Mouse (Mus musculus) thymus, adult 18-20 months (tissue): ENCODE measurements around the gene Pdk2.

Source experiments
- DNase-seq, 2 experiments: peaks; one replicate each; pipeline ENCODE4 v3.0.0; 2022; ENCODE audit warnings: mixed read lengths in 2 of 2

Gene Pdk2

GRCm38 (mm10) chr11:95041139-95041609 lies at the start of gene Pdk2:
Gene Pdk2 (minus strand): TSS chr11:95041354.
- DNase-seq: peak; percentile 91 to 95

- no peak for DNase-seq
These were observed 48.0 kb upstream of the Pdk2 start for GRCm38 (mm10) chr11:95088857-95089779.

DNA sequence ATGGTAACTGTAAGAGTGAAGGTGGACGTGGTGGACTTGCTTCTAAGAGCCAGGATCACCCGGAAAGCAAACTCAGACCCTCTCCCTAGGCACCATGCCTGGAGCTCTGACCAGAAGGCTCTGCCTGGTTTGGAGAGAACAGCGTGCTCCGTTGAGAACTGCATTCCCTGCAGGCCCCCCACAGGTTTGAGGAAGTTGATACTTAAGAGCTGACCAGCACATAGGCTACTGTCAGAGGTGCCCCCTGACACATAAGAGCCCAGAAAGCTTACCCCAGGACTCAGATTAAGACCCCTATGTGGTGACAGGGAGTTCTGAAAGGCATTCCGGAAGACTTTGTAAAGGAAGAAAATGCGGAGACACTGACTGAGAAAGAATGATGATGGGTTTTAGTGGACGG lies 47.1 kb upstream of the Pdk2 start:
- no peak for DNase-seq

GRCm38 (mm10) chr11:95087301-95088228 lies 46.4 kb upstream of the Pdk2 start:
- DNase-seq: no peak

DNA sequence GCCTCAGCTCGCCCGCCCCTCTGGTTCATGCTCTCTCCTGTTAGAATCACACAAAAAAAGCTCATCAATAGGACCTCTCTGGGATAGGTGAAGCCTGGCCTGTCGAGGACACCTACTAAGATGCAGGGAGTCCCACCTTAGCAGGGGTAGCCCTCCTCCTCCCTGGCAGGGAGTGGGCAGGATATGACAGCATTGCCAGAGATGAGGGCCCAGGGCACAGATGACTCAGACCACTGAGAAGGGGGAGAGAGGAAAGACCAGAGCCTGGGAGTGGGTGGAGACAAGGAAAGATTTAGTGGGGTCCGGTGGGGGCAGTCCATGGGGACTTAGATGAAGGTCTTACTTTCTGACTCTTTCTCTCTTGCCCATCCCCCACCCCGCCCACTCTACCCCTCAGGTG lies 45.1 kb upstream of the Pdk2 start:
- no peak for DNase-seq

DNA sequence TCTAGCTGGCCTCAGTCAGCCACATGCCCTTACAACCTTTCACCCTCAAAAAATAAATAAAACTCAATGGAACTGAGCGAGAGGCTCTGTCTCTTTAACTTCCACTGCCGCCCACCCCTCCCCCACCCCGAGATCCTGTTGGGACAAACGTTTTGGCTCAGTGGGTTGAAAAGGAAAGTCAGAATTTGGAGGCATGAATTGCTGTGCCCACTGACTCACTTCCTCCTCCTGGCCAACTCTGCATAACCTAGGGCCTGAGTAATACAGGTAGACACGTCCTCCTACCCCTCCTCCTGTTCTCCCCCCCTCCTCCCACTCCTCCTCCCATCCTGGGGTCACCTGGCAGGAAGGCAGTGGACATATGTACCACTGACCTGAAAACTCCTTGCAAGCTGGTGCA lies 44.6 kb upstream of the Pdk2 start:
- no peak for DNase-seq

GRCm38 (mm10) chr11:95084811-95085382 lies 43.7 kb upstream of the Pdk2 start:
- DNase-seq: no peak

DNA sequence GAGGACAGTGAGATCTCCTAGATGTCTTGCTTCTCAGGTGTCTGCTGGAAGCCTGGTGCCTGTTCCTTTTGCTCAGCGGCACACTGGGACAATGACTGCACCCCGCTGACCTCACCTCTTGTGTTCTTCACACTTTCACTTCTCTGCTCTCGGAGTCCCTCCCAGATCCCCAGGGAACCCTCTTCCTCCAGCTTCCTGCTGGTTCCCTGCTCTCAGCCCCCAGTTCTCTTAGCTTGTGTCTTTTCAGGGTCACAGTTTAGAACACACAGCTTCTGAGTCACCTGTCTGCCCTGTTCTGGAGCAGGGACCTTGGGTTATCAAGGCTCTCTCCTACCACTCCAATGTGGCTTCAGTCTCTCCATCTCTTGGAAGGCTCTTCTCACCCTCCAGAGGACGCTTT lies 43.0 kb upstream of the Pdk2 start:
- DNase-seq: no peak

GRCm38 (mm10) chr11:95082896-95083295 lies 41.7 kb upstream of the Pdk2 start:
- DNase-seq: peak; percentile 16 to 36

DNA sequence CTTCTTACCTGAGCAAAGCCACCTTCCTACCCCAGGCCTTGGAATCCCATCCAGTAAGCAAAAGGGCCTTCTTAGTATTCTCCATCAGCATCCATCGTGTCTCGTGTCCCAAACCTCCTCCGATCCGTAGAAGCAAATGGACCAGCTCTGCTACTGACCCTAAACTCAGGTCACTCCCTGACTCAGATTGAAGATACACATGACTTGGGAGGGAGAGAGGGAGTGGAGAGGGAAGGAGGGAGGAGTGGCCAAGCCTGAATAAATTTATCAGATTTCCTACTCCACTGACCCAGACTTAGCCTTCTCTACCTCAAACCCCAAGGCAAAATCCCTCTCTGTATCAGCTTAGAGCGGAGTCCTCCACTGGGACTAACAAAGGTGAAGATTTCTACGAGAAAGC lies 39.6 kb upstream of the Pdk2 start:
- DNase-seq: no peak

DNA sequence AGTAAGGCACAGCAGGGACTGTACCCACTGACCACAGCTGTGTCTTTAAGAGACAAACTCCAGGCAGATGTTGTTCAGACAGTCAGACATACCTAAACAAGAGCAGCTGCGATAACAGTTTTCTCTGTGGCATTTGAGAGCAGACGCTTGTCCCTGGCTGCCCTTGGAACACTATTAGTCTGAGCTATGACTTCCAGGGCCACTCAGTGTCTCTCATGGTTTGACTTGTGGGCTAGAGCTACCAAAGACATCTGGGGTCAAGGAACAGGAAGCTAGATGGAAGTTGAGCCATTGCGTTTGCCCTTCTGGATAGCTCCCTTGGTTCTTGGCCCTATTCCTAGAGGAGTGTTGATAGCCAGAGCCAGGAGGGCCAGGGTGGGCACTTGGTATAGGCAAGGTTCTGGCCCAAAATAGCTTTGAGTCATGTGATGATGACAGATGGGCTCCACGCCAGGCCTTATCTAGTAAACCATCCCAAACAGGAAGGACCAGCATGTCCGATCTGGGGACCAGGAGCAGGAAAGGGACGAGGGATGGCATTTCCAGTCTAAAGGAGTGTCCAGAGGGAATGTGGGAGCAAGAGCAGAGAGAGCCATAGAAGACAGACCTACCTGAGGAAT lies 38.2 kb upstream of the Pdk2 start:
- no peak for DNase-seq

DNA sequence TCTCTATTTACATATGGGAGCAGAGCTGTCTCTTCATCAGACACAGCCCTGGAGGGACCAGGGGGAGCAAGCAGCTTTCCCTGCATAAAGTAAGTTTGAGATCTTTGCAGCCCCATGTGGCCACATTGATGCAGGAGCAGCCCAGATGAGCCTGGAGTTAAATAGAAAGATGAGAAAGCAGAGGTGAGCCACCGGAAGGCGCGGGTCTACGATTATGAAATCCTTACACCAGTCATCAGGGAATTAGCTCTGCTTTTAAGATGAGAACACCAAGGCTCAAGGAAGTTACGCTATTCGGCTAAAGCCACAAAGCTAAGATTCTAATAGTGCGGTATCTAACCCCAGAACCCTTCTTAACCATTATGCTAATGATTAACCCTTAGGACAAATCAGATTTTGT lies 36.8 kb upstream of the Pdk2 start:
- DNase-seq: no peak

- peak; percentile 30 to 36 for DNase-seq
These were observed 35.5 kb upstream of the Pdk2 start, which contains the start of gene Itga3 for GRCm38 (mm10) chr11:95076536-95077111. Gene Itga3 (minus strand): TSS chr11:95076801.

GRCm38 (mm10) chr11:95076041-95076535 lies 34.9 kb upstream of the Pdk2 start:
- DNase-seq: peak; percentile 32 to 38

GRCm38 (mm10) chr11:95075197-95076040 lies 34.3 kb upstream of the Pdk2 start:
- DNase-seq: no peak

GRCm38 (mm10) chr11:95074694-95075093 lies 33.5 kb upstream of the Pdk2 start:
- DNase-seq: no peak

DNA sequence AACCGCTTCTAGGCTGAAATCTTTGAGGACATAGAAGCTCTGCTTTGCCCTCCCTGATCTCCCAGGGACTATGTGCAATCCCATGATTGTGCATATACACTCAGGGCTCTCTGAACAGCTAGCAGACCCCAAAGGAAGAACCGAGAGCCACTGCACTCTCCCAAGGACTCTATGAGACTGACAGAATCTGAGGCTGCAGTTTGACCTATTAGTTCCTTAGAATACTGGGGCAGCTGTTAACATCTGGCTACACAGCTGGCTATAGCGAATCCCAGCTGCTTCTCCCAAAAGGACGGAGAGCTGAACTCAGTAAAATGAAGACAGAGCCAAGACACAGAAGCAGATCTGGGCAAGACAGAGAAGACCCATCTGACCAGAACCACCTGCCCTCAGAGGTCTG lies 32.7 kb upstream of the Pdk2 start:
- DNase-seq: no peak

GRCm38 (mm10) chr11:95072804-95073203 lies 31.6 kb upstream of the Pdk2 start:
- no peak for DNase-seq

- no peak for DNase-seq
These were observed 31.0 kb upstream of the Pdk2 start for GRCm38 (mm10) chr11:95072136-95072535.

- no peak for DNase-seq
These were observed 30.1 kb upstream of the Pdk2 start for GRCm38 (mm10) chr11:95071266-95071665.
